Mouse (Mus musculus) regulatory T cell (primary cell): ENCODE data around the gene Gm13199.

Experiments
- in situ Hi-C: fragments of 300-600 bp; cut with MboI, MseI; formaldehyde crosslinking; loops from one replicate; pipeline ENCODE4 v1.15.1; 2025; ENCODE audit warnings: high pct_unique_total_duplicates

The Gm13199 gene

GRCm38 (mm10) chr2:5824213-5824612 is 38.5 kb downstream of the Gm13199 start:
- in situ Hi-C loops = loop anchor here (10.0 to 25.0 kb wide), 2 partner anchors 739 to 912 kb away; partner anchors contain the start of gene Phyh

DNA sequence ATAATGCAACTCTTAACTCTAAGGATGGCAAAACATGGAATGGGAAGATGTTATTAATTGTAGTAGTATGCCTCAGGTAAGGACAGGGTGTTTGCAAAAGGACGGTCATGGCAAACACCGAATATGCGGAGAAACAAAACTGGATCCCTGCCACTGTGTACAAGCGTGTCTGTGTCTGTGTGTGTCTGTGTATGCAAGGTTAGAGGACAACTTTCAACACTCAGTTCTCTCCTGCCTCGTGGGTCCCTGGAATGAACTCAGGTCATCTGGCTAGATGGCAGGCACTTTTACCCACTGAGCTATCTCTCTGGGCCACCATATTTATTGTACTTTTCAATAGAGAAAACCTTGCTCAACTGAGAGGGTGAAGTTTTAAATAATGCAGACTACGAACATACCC is 40.3 kb downstream of the Gm13199 start:
- in situ Hi-C loops = loop anchor here (10.0 to 25.0 kb wide), 2 partner anchors 738 to 910 kb away; partner anchors contain the start of gene Phyh

DNA sequence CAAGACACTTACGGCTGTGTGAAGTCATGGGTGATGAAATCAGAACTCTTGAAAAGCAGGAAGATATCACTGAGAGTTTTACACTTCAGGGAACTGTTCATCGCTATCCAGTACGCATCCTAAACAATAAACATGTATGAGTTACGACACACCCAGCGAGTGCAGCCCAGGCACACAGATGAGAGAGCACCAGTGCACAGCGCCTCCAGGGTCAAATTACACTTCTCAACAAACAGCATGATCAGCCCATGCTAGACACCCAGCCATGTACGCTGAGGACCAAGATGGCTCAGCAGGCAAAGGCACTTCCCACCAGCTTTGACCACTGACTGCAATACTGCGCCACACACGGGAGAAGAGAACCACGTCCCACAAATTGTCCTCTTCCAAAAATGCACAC is 41.5 kb downstream of the Gm13199 start:
- in situ Hi-C loops = loop anchor here (10.0 to 25.0 kb wide), 2 partner anchors 736 to 909 kb away; partner anchors contain the start of gene Phyh
